Mouse (Mus musculus): ENCODE data around the gene Rnf208.
A peak's percentile ranks its signal among the peaks of the same experiment; 100 is the strongest.

Gene Rnf208

GRCm38 (mm10) chr2:25242101-25242506 is at the start of gene Rnf208, which contains the start of gene Cysrt1:
Rnf208 (plus strand) TSS chr2:25242255.
Cysrt1 (minus strand) TSS chr2:25242452.
- DNase-seq, result no peak

- peak; percentile 90 for DNase-seq
Measured at GRCm38 (mm10) chr2:25193330-25193770, 48.7 kb upstream of the Rnf208 start.

- DNase-seq, result no peak
Measured at GRCm38 (mm10) chr2:25194006-25194405, 48.0 kb upstream of the Rnf208 start.

GRCm38 (mm10) chr2:25194486-25195171 is 47.4 kb upstream of the Rnf208 start:
- DNase-seq, result no peak

- DNase-seq, result no peak
Measured at GRCm38 (mm10) chr2:25195211-25196156, 46.6 kb upstream of the Rnf208 start.

- no peak for DNase-seq
Measured at GRCm38 (mm10) chr2:25196172-25196954, 45.7 kb upstream of the Rnf208 start, which contains the start of gene Tor4a. Tor4a (minus strand) TSS chr2:25196886.

- no peak for DNase-seq
Measured at GRCm38 (mm10) chr2:25197191-25197590, 44.9 kb upstream of the Rnf208 start.

GRCm38 (mm10) chr2:25197946-25198345 is 44.1 kb upstream of the Rnf208 start:
- DNase-seq, result no peak

- no peak for DNase-seq
Measured at GRCm38 (mm10) chr2:25200631-25201030, 41.4 kb upstream of the Rnf208 start.

GRCm38 (mm10) chr2:25203631-25204214 is 38.3 kb upstream of the Rnf208 start:
- no peak for DNase-seq

- DNase-seq, result no peak
Measured at GRCm38 (mm10) chr2:25207593-25207992, 34.5 kb upstream of the Rnf208 start.

- DNase-seq, result no peak
Measured at GRCm38 (mm10) chr2:25210686-25211085, 31.4 kb upstream of the Rnf208 start.

GRCm38 (mm10) chr2:25211121-25211670 is 30.9 kb upstream of the Rnf208 start, which contains the start of gene Nelfb:
Nelfb (minus strand) TSS chr2:25211489.
- DNase-seq, result peak; percentile 87

- DNase-seq, result no peak
Measured at GRCm38 (mm10) chr2:25213266-25213865, 28.7 kb upstream of the Rnf208 start.

- DNase-seq, result no peak
Measured at GRCm38 (mm10) chr2:25214444-25214843, 27.6 kb upstream of the Rnf208 start, which contains the start of gene Stpg3. Stpg3 (minus strand) TSS chr2:25214637.

GRCm38 (mm10) chr2:25217666-25218065 is 24.4 kb upstream of the Rnf208 start:
- no peak for DNase-seq

GRCm38 (mm10) chr2:25218445-25218844 is 23.6 kb upstream of the Rnf208 start, which contains the start of gene Fam166a:
Fam166a (plus strand) TSS chr2:25218745.
- no peak for DNase-seq

GRCm38 (mm10) chr2:25221331-25221772 is 20.7 kb upstream of the Rnf208 start:
- DNase-seq, result no peak

GRCm38 (mm10) chr2:25223681-25224491 is 18.2 kb upstream of the Rnf208 start:
- DNase-seq, result peak; percentile 79

- no peak for DNase-seq
Measured at GRCm38 (mm10) chr2:25224492-25224765, 17.6 kb upstream of the Rnf208 start, which contains the start of gene Tubb4b. Tubb4b (minus strand) TSS chr2:25224702.

Data from cerebellum, adult 9-10 months (tissue).